Mouse (Mus musculus): ENCODE data around the gene Rfx1. TPM values are rescaled to one million over a fixed set of nuclear protein-coding genes. Genes with fewer than 3 reads are reported as not detected.

Rfx1 gene
- total and polyA plus RNA-seq, 3 experiments, result 8.8 to 11.0 (median 9.5) TPM

DNA sequence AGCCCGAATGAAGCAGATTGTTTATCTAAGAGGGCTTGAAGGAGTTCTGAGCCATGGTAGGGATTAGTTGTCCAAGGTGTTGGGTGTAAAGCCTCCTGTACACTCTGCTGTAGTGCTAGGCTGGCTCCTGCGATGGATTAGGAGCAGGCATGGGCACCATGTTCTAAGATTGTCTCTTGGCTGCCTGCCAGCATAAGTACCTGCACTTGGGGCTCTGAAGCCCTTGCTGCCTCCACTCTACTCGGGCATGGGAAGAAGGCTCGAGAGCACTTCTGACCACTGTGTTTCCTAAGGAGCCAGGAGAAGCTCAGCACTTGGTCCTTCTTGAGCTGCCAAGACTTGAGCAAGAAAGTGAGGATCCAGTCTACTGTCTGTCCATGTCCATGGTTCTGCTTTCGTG lies 12.6 kb downstream of the Rfx1 start:
- whole genome bisulfite sequencing, result 85% methylated on average over 5 of the region's 5 CpGs
- no peak overlapping the region for H3K9ac ChIP-seq (ENCODE audit: low read depth, low read length)
- TF ChIP-seq CTCF (IDR thresholded peaks at IDR 0.05) (no peak), EP300 (IDR thresholded peaks at IDR 0.05; ENCODE audit: insufficient read depth, low read depth, low read length) (no peak), POLR2A (IDR thresholded peaks at IDR 0.05; ENCODE audit: insufficient read depth, low read depth, low read length) (no peak)
- intact Hi-C loops (cut with DNase I), result no loop called here
- DNase-seq, result no peak
- H3K27me3 ChIP-seq (ENCODE audit: control insufficient read depth, insufficient read depth, low read length), result no peaks in the 10 kb centered on the region
- peaks cover 1% of the 10 kb centered on the region; the same call in 1 of the 2 replicates for H3K4me1 ChIP-seq (ENCODE audit: control insufficient read depth, insufficient read depth, low read length)
- H3K36me3 ChIP-seq (ENCODE audit: control insufficient read depth, insufficient read depth, low read length), result no peaks in the 10 kb centered on the region
- H3K27ac ChIP-seq, result no peak overlapping the region
- H3K79me2 ChIP-seq (replicated peaks; ENCODE audit: control insufficient read depth, insufficient read depth, low read length), result no peaks in the 10 kb centered on the region
- H3K4me3 ChIP-seq, result no peak overlapping the region

DNA sequence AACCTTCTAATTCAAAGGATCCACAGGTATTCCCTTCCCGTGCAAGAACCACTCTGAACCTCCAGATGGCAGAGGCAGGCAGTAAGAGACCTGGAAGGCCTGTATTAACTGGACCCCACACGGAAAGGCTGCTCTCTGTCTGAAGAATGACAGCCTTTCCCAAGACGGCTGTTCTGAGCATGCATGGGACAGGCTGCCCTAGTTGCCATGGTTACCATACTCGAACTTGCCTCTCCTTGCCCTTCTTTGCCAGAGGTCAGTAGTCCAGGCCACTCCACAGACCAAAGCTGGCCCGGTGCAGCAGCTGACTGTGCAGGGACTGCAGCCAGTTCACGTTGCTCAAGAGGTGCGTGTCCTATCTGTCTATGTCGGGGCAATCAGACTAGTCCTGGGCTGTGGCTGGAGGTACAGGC lies 17.2 kb downstream of the Rfx1 start:
- no peaks in the 10 kb centered on the region for H3K79me2 ChIP-seq (replicated peaks; ENCODE audit: control insufficient read depth, insufficient read depth, low read length)
- H3K27me3 ChIP-seq (ENCODE audit: control insufficient read depth, insufficient read depth, low read length), result no peaks in the 10 kb centered on the region
- intact Hi-C loops (cut with DNase I), result no loop called here
- TF ChIP-seq CTCF (IDR thresholded peaks at IDR 0.05) (peak; percentile 44), POLR2A (IDR thresholded peaks at IDR 0.05; ENCODE audit: insufficient read depth, low read depth, low read length) (no peak)
- 47% methylated on average over 8 of the region's 8 CpGs for WGBS
- no peaks in the 10 kb centered on the region for H3K36me3 ChIP-seq (ENCODE audit: control insufficient read depth, insufficient read depth, low read length)
- H3K9ac ChIP-seq (ENCODE audit: low read depth, low read length), result no peak overlapping the region
- peaks cover 1% of the 10 kb centered on the region; the same call in 1 of the 2 replicates for H3K4me1 ChIP-seq (ENCODE audit: control insufficient read depth, insufficient read depth, low read length)
- peak; percentile 51 to 73 for DNase-seq
- H3K4me3 ChIP-seq, result no peak overlapping the region
- no peak overlapping the region for H3K27ac ChIP-seq

DNA sequence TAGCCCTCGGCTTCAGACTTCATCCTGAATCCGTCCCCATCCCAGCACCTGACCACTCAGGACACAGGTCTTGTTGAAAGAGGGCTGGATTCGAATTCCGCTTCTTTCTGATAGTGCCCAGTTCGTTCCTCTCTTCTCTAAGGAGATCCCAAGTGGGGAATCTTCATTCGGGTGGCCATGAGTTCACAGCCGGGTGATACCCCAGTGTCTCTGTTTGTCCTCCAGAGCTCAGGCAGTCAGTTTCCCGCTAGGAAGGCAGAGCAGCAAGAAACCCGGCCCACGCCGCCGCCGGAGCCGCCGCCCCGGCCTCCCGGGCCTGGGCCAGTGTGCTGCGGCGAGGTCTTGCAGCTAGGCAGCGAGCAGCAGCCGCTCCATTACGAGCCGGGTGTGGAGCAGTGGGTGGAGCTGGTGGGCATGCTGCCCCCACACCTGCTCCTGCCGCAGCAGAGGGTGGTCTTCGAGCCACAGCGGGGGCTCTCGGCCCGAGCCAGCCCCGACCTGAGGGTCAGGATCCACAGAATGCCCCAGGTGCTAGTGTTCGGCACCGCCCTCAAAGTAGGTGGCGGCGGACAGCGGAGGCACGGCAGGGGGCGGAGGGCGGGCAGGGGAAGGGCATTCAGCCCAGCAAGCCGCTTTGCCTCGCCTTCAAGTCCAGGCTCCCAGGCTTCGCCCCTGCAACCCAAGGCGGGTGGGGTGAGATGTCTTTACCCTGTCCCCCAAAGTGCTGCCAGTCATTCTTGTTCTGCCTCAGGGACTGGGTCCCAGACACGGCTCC lies 17.9 kb downstream of the Rfx1 start:
- Histone ChIP-seq H3K9ac (ENCODE audit: low read depth, low read length) (no peak overlapping the region), H3K27me3 (ENCODE audit: control insufficient read depth, insufficient read depth, low read length) (no peaks in the 10 kb centered on the region), H3K4me3 (no peak overlapping the region), H3K27ac (no peak overlapping the region), H3K36me3 (ENCODE audit: control insufficient read depth, insufficient read depth, low read length) (no peaks in the 10 kb centered on the region), H3K79me2 (replicated peaks; ENCODE audit: control insufficient read depth, insufficient read depth, low read length) (no peaks in the 10 kb centered on the region), H3K4me1 (ENCODE audit: control insufficient read depth, insufficient read depth, low read length) (peaks cover 1% of the 10 kb centered on the region; the same call in 1 of the 2 replicates)
- no peak for TF ChIP-seq POLR2A (IDR thresholded peaks at IDR 0.05; ENCODE audit: insufficient read depth, low read depth, low read length)
- no peak for DNase-seq
- intact Hi-C loops (cut with DNase I), result no loop called here
- WGBS, result 85% methylated on average over 42 of the region's 42 CpGs

DNA sequence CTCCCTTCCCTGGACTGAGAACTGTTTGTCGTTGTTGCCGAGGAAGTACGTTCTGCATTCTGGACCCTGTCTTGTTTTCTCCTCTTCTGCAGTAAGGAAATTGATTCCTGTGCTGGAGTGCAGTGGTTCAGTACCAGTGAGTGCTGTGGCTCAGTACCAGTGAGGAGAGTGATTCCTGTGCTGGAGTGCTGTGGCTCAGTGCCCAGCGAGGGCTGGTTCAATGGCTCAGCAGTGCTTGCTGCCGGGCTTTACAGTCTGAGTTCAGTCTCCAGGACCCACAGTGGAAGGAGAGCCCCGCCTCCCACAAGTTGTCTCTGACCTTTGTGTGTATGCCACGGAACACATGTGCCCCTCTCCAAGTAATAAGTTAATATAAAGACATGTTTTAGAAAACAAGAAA lies 20.5 kb downstream of the Rfx1 start:
- Histone ChIP-seq H3K27ac (no peak overlapping the region), H3K4me3 (no peak overlapping the region), H3K27me3 (ENCODE audit: control insufficient read depth, insufficient read depth, low read length) (no peaks in the 10 kb centered on the region), H3K36me3 (ENCODE audit: control insufficient read depth, insufficient read depth, low read length) (no peaks in the 10 kb centered on the region), H3K79me2 (replicated peaks; ENCODE audit: control insufficient read depth, insufficient read depth, low read length) (no peaks in the 10 kb centered on the region), H3K9ac (ENCODE audit: low read depth, low read length) (no peak overlapping the region), H3K4me1 (ENCODE audit: control insufficient read depth, insufficient read depth, low read length) (peaks cover 3% of the 10 kb centered on the region; the same call in 1 of the 2 replicates)
- 89% methylated on average over 7 of the region's 7 CpGs for WGBS
- TF ChIP-seq CTCF (IDR thresholded peaks at IDR 0.05) (no peak), POLR2A (IDR thresholded peaks at IDR 0.05; ENCODE audit: insufficient read depth, low read depth, low read length) (no peak), EP300 (IDR thresholded peaks at IDR 0.05; ENCODE audit: insufficient read depth, low read depth, low read length) (no peak)
- no peak for DNase-seq
- intact Hi-C loops (cut with DNase I), result no loop called here

DNA sequence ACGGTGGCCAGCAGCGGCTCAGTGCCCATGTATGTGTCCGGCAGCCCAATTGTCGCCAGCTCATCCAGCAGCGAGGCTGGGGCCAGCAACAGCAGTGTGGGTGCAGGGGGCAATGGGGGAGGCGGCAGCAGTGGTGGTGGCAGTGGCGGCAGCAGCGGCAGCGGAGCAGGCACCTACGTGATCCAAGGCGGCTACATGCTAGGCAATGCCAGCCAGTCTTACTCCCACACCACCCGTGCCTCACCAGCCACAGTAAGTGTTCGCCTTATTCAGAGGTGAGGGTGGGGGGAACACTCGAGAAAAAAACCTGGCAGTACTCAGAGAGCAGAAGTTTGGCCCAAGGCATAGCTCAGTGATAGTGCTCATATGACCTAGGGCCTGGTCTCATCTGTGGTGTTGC lies 21.2 kb downstream of the Rfx1 start:
- 93% methylated on average over 14 of the region's 14 CpGs for WGBS
- no peaks in the 10 kb centered on the region for H3K79me2 ChIP-seq (replicated peaks; ENCODE audit: control insufficient read depth, insufficient read depth, low read length)
- intact Hi-C loops (cut with DNase I), result no loop called here
- peaks cover 3% of the 10 kb centered on the region; the same call in 1 of the 2 replicates for H3K4me1 ChIP-seq (ENCODE audit: control insufficient read depth, insufficient read depth, low read length)
- no peak for TF ChIP-seq POLR2A (IDR thresholded peaks at IDR 0.05; ENCODE audit: insufficient read depth, low read depth, low read length)
- TF ChIP-seq CTCF (IDR thresholded peaks at IDR 0.05), result no peak
- TF ChIP-seq EP300 (IDR thresholded peaks at IDR 0.05; ENCODE audit: insufficient read depth, low read depth, low read length), result no peak
- no peaks in the 10 kb centered on the region for H3K27me3 ChIP-seq (ENCODE audit: control insufficient read depth, insufficient read depth, low read length)
- no peak overlapping the region for H3K4me3 ChIP-seq
- no peak overlapping the region for H3K27ac ChIP-seq
- no peak for DNase-seq
- H3K9ac ChIP-seq (ENCODE audit: low read depth, low read length), result no peak overlapping the region
- no peaks in the 10 kb centered on the region for H3K36me3 ChIP-seq (ENCODE audit: control insufficient read depth, insufficient read depth, low read length)

DNA sequence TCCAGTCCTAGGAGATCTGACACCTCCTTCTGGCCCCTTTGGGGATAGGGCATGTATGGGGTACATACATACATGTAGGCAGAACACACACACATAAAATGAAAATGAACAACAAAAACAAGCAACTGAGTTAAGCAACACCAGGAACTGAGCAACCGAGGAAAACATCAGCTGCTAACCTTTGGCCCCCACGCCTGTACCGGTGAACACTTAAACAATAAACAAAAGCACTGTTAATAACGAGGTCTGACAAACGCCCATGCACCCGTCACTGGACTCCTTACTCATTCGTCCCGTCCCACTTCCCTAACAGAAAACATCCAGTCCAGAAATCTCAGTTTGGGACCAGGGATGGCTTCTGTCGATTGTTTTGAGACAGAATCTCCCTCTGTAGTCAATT lies 22.6 kb downstream of the Rfx1 start:
- no peak for DNase-seq
- Histone ChIP-seq H3K4me3 (no peak overlapping the region), H3K27ac (no peak overlapping the region), H3K4me1 (ENCODE audit: control insufficient read depth, insufficient read depth, low read length) (peaks cover 2% of the 10 kb centered on the region; the same call in 1 of the 2 replicates), H3K9ac (ENCODE audit: low read depth, low read length) (no peak overlapping the region), H3K27me3 (ENCODE audit: control insufficient read depth, insufficient read depth, low read length) (no peaks in the 10 kb centered on the region), H3K79me2 (replicated peaks; ENCODE audit: control insufficient read depth, insufficient read depth, low read length) (no peaks in the 10 kb centered on the region), H3K36me3 (ENCODE audit: control insufficient read depth, insufficient read depth, low read length) (no peaks in the 10 kb centered on the region)
- WGBS, result 82% methylated on average over 9 of the region's 9 CpGs
- intact Hi-C loops (cut with DNase I), result no loop called here
- TF ChIP-seq POLR2A (IDR thresholded peaks at IDR 0.05; ENCODE audit: insufficient read depth, low read depth, low read length) (no peak), EP300 (IDR thresholded peaks at IDR 0.05; ENCODE audit: insufficient read depth, low read depth, low read length) (no peak), CTCF (IDR thresholded peaks at IDR 0.05) (no peak)

Measured in heart, adult 2 months (tissue).